Mouse (Mus musculus): Measurements from ENCODE around the gene Mnat1. TPM values are rescaled to one million over a fixed set of nuclear protein-coding genes. Genes with fewer than 3 reads are reported as not detected.
A peak's percentile ranks its signal among the peaks of the same experiment; 100 is the strongest.
"Not testable (repeated sequence)": the region's sequence is repeated elsewhere in the genome, so short reads cannot be mapped to it uniquely, and the experiment has no call there.

Gene Mnat1
- polyA plus RNA-seq, 1 experiment from 2014 or later, result 37.3 TPM

DNA sequence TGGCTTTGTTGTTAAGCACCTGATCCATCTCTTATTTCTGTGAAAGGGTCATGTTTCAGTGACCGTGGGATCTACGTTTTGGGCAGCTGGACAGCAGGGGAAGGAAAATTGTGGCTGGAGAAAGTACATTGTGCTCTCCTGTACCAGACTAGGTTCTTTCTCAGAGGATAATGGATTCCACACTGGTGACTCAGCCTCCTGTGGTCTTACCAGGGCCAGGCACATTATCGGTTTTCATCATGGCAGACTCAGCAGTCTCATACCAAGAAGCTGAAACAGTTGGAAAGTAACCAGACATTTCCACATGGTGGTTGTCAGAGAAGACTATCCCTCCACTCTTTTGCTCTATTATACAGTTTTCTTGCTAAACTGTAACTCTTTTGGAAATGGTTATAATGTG lies 23.7 kb downstream of the Mnat1 start:
- Histone ChIP-seq H3K27ac (ENCODE audit: low read depth) (no peak overlapping the region), H3K36me3 (ENCODE audit: insufficient read depth) (no peaks in the 10 kb centered on the region), H3K4me2 (no peak overlapping the region), H3K9me3 (ENCODE audit: low read depth, low read length) (no peaks in the 10 kb centered on the region), H3K9ac (no peak overlapping the region), H3K4me1 (ENCODE audit: insufficient read depth) (no peaks in the 10 kb centered on the region), H3K4me3 (ENCODE audit: low read depth, low read length) (no peak overlapping the region), H3K27me3 (ENCODE audit: insufficient read depth, low read length) (no peaks in the 10 kb centered on the region)
- DNase-seq (no peak), ATAC-seq (ENCODE audit: insufficient read depth) (no peak)
- 51% methylated on average over 3 of the region's 3 CpGs for WGBS
- TF ChIP-seq CTCF (IDR thresholded peaks at IDR 0.05; ENCODE audit: low read depth), result no peak

DNA sequence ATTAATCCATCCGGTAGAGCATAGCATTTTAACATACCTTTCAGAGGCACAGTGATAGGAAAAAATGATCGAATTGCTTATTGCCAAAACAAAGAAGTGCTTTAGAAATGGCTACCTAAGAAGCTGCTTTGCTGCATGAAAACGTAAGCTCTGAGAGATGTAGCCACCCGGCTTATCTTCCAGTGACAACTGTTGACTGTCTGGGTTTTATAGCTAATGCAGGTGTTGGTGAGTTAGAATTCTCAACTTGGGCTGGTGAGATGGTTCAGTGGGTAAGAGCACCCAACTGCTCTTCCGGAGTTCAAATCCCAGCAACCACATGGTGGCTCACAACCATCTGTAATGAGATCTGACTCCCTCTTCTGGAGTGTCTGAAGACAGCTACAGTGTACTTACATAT lies 27.5 kb downstream of the Mnat1 start:
- H3K4me3 ChIP-seq (ENCODE audit: low read depth, low read length); ATAC-seq (ENCODE audit: insufficient read depth); H3K27ac ChIP-seq (ENCODE audit: low read depth); H3K9me3 ChIP-seq (ENCODE audit: low read depth, low read length); H3K36me3 ChIP-seq (ENCODE audit: insufficient read depth); H3K27me3 ChIP-seq (ENCODE audit: insufficient read depth, low read length); H3K4me2 ChIP-seq; H3K4me1 ChIP-seq (ENCODE audit: insufficient read depth); H3K9ac ChIP-seq; DNase-seq: not testable (repeated sequence)
- WGBS, result 85% methylated on average over 5 of the region's 5 CpGs

DNA sequence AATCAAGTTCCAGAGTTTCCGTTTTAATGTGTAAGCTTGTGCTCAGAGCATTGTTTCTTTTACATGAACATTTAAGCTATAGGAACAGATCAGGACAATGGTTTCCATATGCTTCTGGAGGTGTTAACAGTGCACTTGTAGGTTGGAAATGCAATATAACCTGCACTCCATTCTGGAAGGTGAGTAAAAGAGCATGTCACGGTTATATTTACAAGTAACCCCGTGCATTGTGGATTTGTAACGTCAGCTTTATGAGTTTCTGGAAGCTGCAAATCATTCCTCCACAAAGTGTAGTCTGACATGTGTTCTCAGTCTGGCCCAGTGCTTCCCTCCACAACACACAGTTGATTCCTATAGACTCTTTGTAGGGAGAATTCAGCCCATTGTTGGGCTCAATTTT lies 30.6 kb downstream of the Mnat1 start:
- Histone ChIP-seq H3K4me1 (ENCODE audit: insufficient read depth) (no peaks in the 10 kb centered on the region), H3K9me3 (ENCODE audit: low read depth, low read length) (no peaks in the 10 kb centered on the region), H3K27me3 (ENCODE audit: insufficient read depth, low read length) (no peaks in the 10 kb centered on the region), H3K4me2 (no peak overlapping the region), H3K36me3 (ENCODE audit: insufficient read depth) (no peaks in the 10 kb centered on the region), H3K9ac (no peak overlapping the region), H3K27ac (ENCODE audit: low read depth) (no peak overlapping the region), H3K4me3 (ENCODE audit: low read depth, low read length) (no peak overlapping the region)
- WGBS, result 79% methylated on average over 4 of the region's 4 CpGs
- no peak for DNase-seq
- no peak for ATAC-seq (ENCODE audit: insufficient read depth)
- no peak for TF ChIP-seq CTCF (IDR thresholded peaks at IDR 0.05; ENCODE audit: low read depth)

DNA sequence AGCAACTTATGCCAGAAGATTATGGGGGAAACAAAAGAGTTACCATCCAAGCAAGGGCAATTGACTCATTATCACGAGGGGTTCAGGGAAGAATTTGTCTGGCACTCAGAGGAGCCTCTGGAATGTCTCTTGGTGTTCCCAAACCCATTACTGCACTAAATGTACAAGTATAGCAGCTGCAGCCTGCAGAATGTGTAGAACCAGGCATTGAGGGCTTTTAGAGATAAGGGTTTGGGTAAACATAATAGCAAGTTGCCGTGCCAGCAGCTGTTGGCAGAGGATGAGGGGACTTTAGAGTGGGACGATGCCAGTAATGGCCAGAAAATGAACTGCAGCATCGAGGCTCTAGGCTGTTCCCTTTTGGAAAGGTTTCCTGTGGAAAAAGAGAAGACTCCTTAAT lies 36.8 kb downstream of the Mnat1 start:
- Histone ChIP-seq H3K4me3 (ENCODE audit: low read depth, low read length) (no peak overlapping the region), H3K36me3 (ENCODE audit: insufficient read depth) (no peaks in the 10 kb centered on the region), H3K4me1 (ENCODE audit: insufficient read depth) (peaks cover 4% of the 10 kb centered on the region; the same call in 1 of the 2 replicates), H3K27ac (ENCODE audit: low read depth) (no peak overlapping the region), H3K4me2 (no peak overlapping the region), H3K27me3 (ENCODE audit: insufficient read depth, low read length) (no peaks in the 10 kb centered on the region), H3K9ac (no peak overlapping the region), H3K9me3 (ENCODE audit: low read depth, low read length) (no peaks in the 10 kb centered on the region; the same call in 1 of the 2 replicates)
- DNase-seq (peak; percentile 45), ATAC-seq (ENCODE audit: insufficient read depth) (peak; percentile 63; the same call in 1 of the 2 replicates)
- WGBS, result 33% methylated on average over 4 of the region's 4 CpGs
- no peak for TF ChIP-seq CTCF (IDR thresholded peaks at IDR 0.05; ENCODE audit: low read depth)

DNA sequence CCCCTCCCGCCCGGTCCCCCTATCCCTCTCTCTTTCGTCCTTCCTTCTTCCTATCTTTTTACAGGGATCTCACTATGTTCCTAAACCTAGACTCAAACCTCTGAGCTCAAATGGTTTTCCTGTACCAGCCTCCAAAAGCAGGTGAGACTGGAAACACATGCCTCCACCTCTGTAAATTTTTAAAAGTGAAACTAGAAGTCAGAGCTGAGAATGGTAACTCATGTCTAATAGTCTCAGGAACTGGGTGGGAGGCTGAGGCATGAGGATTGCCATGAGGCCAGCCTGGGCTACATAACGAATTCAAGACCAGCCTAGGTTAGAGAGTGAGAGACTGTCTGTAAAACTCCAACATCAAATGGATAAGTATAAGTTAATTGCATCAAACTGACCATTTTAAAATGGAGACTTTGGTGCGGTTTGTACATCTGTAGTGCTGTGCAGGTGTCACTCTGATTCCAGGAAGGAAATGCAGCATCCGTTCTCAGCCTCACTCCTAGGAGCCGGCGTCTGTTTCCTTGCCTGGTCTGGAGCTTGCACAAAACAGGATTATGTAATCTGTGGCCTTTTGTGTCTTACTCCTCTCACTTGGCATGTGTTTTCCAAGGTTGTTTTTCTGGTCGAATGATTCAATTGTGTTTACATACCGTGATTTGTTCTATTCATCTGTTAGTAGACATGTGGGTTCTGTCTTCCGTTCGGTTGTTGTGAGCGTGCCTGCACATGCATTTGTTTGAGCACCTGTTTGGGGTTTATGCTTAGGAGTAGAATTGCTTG lies 39.1 kb downstream of the Mnat1 start:
- no peak overlapping the region for H3K9ac ChIP-seq
- H3K36me3 ChIP-seq (ENCODE audit: insufficient read depth), result no peaks in the 10 kb centered on the region
- no peak overlapping the region for H3K4me2 ChIP-seq
- peaks cover 4% of the 10 kb centered on the region; the same call in 1 of the 2 replicates for H3K4me1 ChIP-seq (ENCODE audit: insufficient read depth)
- DNase-seq, result peak; percentile 27
- TF ChIP-seq CTCF (IDR thresholded peaks at IDR 0.05; ENCODE audit: low read depth), result no peak
- no peaks in the 10 kb centered on the region for H3K27me3 ChIP-seq (ENCODE audit: insufficient read depth, low read length)
- no peak; the same call in 1 of the 2 replicates for ATAC-seq (ENCODE audit: insufficient read depth)
- WGBS, result 79% methylated on average over 13 of the region's 13 CpGs
- H3K9me3 ChIP-seq (ENCODE audit: low read depth, low read length), result peaks cover 3% of the 10 kb centered on the region; the same call in 1 of the 2 replicates
- H3K27ac ChIP-seq (ENCODE audit: low read depth), result no peak overlapping the region
- no peak overlapping the region for H3K4me3 ChIP-seq (ENCODE audit: low read depth, low read length)

DNA sequence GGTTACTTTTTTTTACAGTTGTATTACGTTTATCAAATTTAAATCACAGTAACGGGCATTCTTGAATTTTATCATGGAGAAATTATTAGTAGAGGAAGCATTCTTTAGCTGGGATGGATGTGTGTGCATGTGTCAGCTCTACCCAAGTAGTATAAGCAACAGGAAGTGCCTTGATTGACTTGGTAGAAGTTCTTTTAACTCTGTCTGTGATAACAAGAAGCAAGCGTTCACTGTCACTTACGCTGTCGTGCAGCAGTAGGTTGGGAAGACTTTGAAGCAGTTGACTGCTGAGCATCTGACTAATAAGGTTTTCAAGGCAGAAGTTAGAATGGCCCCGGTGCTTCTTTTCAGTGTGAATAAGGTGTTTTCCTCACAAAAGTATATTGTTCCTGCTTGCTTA lies 47.3 kb downstream of the Mnat1 start:
- no peaks in the 10 kb centered on the region for H3K4me1 ChIP-seq (ENCODE audit: insufficient read depth)
- no peak overlapping the region for H3K4me2 ChIP-seq
- H3K4me3 ChIP-seq (ENCODE audit: low read depth, low read length), result no peak overlapping the region
- peaks cover 3% of the 10 kb centered on the region; the same call in 1 of the 2 replicates for H3K9me3 ChIP-seq (ENCODE audit: low read depth, low read length)
- H3K27me3 ChIP-seq (ENCODE audit: insufficient read depth, low read length), result no peaks in the 10 kb centered on the region
- no peak for ATAC-seq (ENCODE audit: insufficient read depth)
- no peak overlapping the region for H3K9ac ChIP-seq
- DNase-seq, result no peak
- 78% methylated on average over 6 of the region's 6 CpGs for WGBS
- H3K36me3 ChIP-seq (ENCODE audit: insufficient read depth), result peaks cover 10% of the 10 kb centered on the region
- no peak overlapping the region for H3K27ac ChIP-seq (ENCODE audit: low read depth)
- TF ChIP-seq CTCF (IDR thresholded peaks at IDR 0.05; ENCODE audit: low read depth), result no peak

DNA sequence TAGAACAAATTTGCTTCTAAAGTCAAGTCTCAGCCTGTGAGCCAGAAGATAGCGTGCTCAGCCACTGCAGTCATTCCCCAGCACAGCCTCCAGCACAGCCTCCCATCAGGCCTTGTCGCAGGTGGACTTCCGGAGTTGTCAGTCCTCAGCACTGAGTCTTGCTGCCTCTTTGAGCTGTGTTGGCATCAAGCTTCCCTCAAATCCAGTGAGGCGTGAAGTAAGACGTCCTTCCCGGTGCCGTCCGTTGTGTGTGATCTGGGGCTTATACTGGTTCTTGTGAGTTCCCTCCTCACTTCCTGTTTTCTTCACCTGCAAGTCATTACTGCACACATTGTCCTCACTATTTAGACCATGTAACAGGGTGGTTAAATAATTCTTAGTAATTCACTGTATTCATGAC lies 60.4 kb downstream of the Mnat1 start:
- no peaks in the 10 kb centered on the region for H3K27me3 ChIP-seq (ENCODE audit: insufficient read depth, low read length)
- H3K9ac ChIP-seq, result no peak overlapping the region
- no peak overlapping the region for H3K27ac ChIP-seq (ENCODE audit: low read depth)
- H3K36me3 ChIP-seq (ENCODE audit: insufficient read depth), result peaks cover 13% of the 10 kb centered on the region; the same call in 1 of the 2 replicates
- DNase-seq, result no peak
- H3K9me3 ChIP-seq (ENCODE audit: low read depth, low read length), result no peaks in the 10 kb centered on the region
- no peak for ATAC-seq (ENCODE audit: insufficient read depth)
- 85% methylated on average over 8 of the region's 8 CpGs for WGBS
- H3K4me3 ChIP-seq (ENCODE audit: low read depth, low read length), result no peak overlapping the region
- no peak for TF ChIP-seq CTCF (IDR thresholded peaks at IDR 0.05; ENCODE audit: low read depth)
- H3K4me2 ChIP-seq, result no peak overlapping the region
- no peaks in the 10 kb centered on the region for H3K4me1 ChIP-seq (ENCODE audit: insufficient read depth)

Measured in lung, embryonic 14.5 days (tissue).